Comparison of ENCODE assay signal across 13 mouse cellular contexts in genomic region chr2:27183734-27184133, GRCm38 (mm10). TPM values are rescaled to one million over a fixed set of nuclear protein-coding genes. Genes with fewer than 3 reads are reported as not detected.
DNase-seq lines count a peak whose midpoint lies in the region; ATAC-seq lines count a peak whose summit lies in the region.
"Had no signal": no experiment of that assay in that cellular context is flagged by ENCODE, and none has a peak within 500 bp of the region (broad histone marks: within the 10 kb centered on the region; RNA-seq: fewer than 3 reads in every experiment).

No protein-coding gene starts in this region.

- H3K9me3 ChIP-seq in hindbrain, embryonic 13.5 days, result no peaks in the 10 kb centered on the region
- no peaks in the 10 kb centered on the region for H3K9me3 ChIP-seq in hindbrain, embryonic 11.5 days (ENCODE audit: control insufficient read depth, low read length)
- H3K9me3 ChIP-seq in limb, embryonic 13.5 days, result no peaks in the 10 kb centered on the region
- H3K9me3 ChIP-seq in midbrain, embryonic 13.5 days, result no peaks in the 10 kb centered on the region
- H3K9me3 ChIP-seq: kidney, embryonic 15.5 days; limb, embryonic 12.5 days; midbrain, embryonic 12.5 days had no signal

- H3K36me3 ChIP-seq in hindbrain, embryonic 13.5 days, result no peaks in the 10 kb centered on the region
- H3K36me3 ChIP-seq in hindbrain, embryonic 11.5 days (ENCODE audit: control insufficient read depth, insufficient read depth, low read length), result no peaks in the 10 kb centered on the region
- H3K36me3 ChIP-seq in limb, embryonic 13.5 days, result no peaks in the 10 kb centered on the region
- no peaks in the 10 kb centered on the region for H3K36me3 ChIP-seq in midbrain, embryonic 13.5 days
- H3K36me3 ChIP-seq: kidney, embryonic 15.5 days; limb, embryonic 12.5 days; midbrain, embryonic 12.5 days had no signal

- 47% methylated on average over 12 of the region's 12 CpGs for WGBS in hindbrain, embryonic 13.5 days
- 61% methylated on average over 12 of the region's 12 CpGs for WGBS in hindbrain, embryonic 11.5 days
- WGBS in limb, embryonic 13.5 days, result 26% methylated on average over 12 of the region's 12 CpGs
- 84% methylated on average over 12 of the region's 12 CpGs for WGBS in midbrain, embryonic 13.5 days

- peak; percentile 80 for ATAC-seq in hindbrain, embryonic 13.5 days (ENCODE audit: low FRiP score)
- ATAC-seq in hindbrain, embryonic 11.5 days (ENCODE audit: low FRiP score), result no peak
- no peak for ATAC-seq in limb, embryonic 13.5 days (ENCODE audit: low FRiP score, low read depth)
- ATAC-seq in midbrain, embryonic 13.5 days, result no peak

- no peak for DNase-seq in hindbrain, embryonic 11.5 days (ENCODE audit: low spot score)
- peak; percentile 69 for DNase-seq in MN1 (ENCODE audit: low spot score)
- DNase-seq in embryo, embryonic 10 days (ENCODE audit: low spot score), result peak; percentile 65
- DNase-seq in testis, postnatal 14 days (ENCODE audit: low spot score), result no peak
- no peak for DNase-seq in right cerebral cortex, postnatal 10 days (ENCODE audit: low spot score in 2 of 2)
- DNase-seq: right cerebral cortex, postnatal 4 days; thymus, postnatal 4 days had no signal

- H3K9ac ChIP-seq in hindbrain, embryonic 13.5 days, result no peak overlapping the region
- H3K9ac ChIP-seq in hindbrain, embryonic 11.5 days (ENCODE audit: low read depth, low read length), result no peak overlapping the region
- 0 out of 2 replicates have a peak overlapping the region, but pooled peaks have one; percentile 25 for H3K9ac ChIP-seq in limb, embryonic 13.5 days
- no peak overlapping the region for H3K9ac ChIP-seq in midbrain, embryonic 13.5 days (replicated peaks)
- H3K9ac ChIP-seq: kidney, embryonic 15.5 days; limb, embryonic 12.5 days; midbrain, embryonic 12.5 days had no signal

- peak overlapping the region; percentile 44 for H3K27ac ChIP-seq in hindbrain, embryonic 13.5 days
- H3K27ac ChIP-seq in hindbrain, embryonic 11.5 days (ENCODE audit: low read depth, low read length), result no peak overlapping the region
- no peak overlapping the region; the same call in 1 of the 2 replicates for H3K27ac ChIP-seq in limb, embryonic 13.5 days
- H3K27ac ChIP-seq in midbrain, embryonic 13.5 days, result no peak overlapping the region
- H3K27ac ChIP-seq: kidney, embryonic 15.5 days; limb, embryonic 12.5 days; midbrain, embryonic 12.5 days had no signal

- no peak overlapping the region for H3K4me2 ChIP-seq in hindbrain, embryonic 13.5 days
- H3K4me2 ChIP-seq in hindbrain, embryonic 11.5 days (replicated peaks; ENCODE audit: low read depth, low read length), result no peak overlapping the region
- no peak overlapping the region for H3K4me2 ChIP-seq in limb, embryonic 13.5 days (replicated peaks)
- no peak overlapping the region for H3K4me2 ChIP-seq in midbrain, embryonic 13.5 days (replicated peaks)
- H3K4me2 ChIP-seq: kidney, embryonic 15.5 days; limb, embryonic 12.5 days; midbrain, embryonic 12.5 days had no signal

- no peaks in the 10 kb centered on the region for H3K27me3 ChIP-seq in hindbrain, embryonic 13.5 days
- H3K27me3 ChIP-seq in hindbrain, embryonic 11.5 days (ENCODE audit: control insufficient read depth, insufficient read depth, low read length), result no peaks in the 10 kb centered on the region
- H3K27me3 ChIP-seq in limb, embryonic 13.5 days, result no peaks in the 10 kb centered on the region
- no peaks in the 10 kb centered on the region for H3K27me3 ChIP-seq in midbrain, embryonic 13.5 days
- H3K27me3 ChIP-seq: kidney, embryonic 15.5 days; limb, embryonic 12.5 days; midbrain, embryonic 12.5 days had no signal

- H3K4me3 ChIP-seq in hindbrain, embryonic 13.5 days, result no peak overlapping the region
- H3K4me3 ChIP-seq in hindbrain, embryonic 11.5 days (ENCODE audit: low read depth, low read length), result no peak overlapping the region
- no peak overlapping the region for H3K4me3 ChIP-seq in limb, embryonic 13.5 days
- H3K4me3 ChIP-seq in midbrain, embryonic 13.5 days (replicated peaks), result no peak overlapping the region
- H3K4me3 ChIP-seq: kidney, embryonic 15.5 days; limb, embryonic 12.5 days; midbrain, embryonic 12.5 days had no signal

- peaks cover 11% of the 10 kb centered on the region for H3K4me1 ChIP-seq in hindbrain, embryonic 13.5 days (replicated peaks)
- no peaks in the 10 kb centered on the region for H3K4me1 ChIP-seq in hindbrain, embryonic 11.5 days (replicated peaks; ENCODE audit: control insufficient read depth, insufficient read depth, low read length)
- H3K4me1 ChIP-seq in limb, embryonic 13.5 days, result peaks cover 18% of the 10 kb centered on the region
- H3K4me1 ChIP-seq in midbrain, embryonic 13.5 days (replicated peaks), result no peaks in the 10 kb centered on the region
- H3K4me1 ChIP-seq: midbrain, embryonic 12.5 days had no signal

RNA-seq across cellular contexts. Expression of gene Dbh, which starts 18.7 kb away (rescaled TPM):
- polyA plus RNA-seq in hindbrain, embryonic 13.5 days (2015; fragmentation: Nextera tagmentation; extraction: Ambion mirVana), result 1.9 and 3.1 TPM in 2 replicates
- 2.4 and 2.6 TPM in 2 replicates for polyA plus RNA-seq in hindbrain, embryonic 11.5 days (2014; fragmentation: Nextera tagmentation; extraction: Ambion mirVana)
- polyA plus RNA-seq in limb, embryonic 13.5 days (2015; fragmentation: Nextera tagmentation; extraction: Ambion mirVana), result 1.2 and 1.3 TPM in 2 replicates
- polyA plus RNA-seq in midbrain, embryonic 13.5 days (2015; fragmentation: Nextera tagmentation; extraction: Ambion mirVana), result 0.19 and 0.82 TPM in 2 replicates

RNA-seq across cellular contexts. Expression of gene Fam163b, which starts 41.4 kb away (rescaled TPM):
- 2.5 and 2.9 TPM in 2 replicates for polyA plus RNA-seq in hindbrain, embryonic 13.5 days (2015; fragmentation: Nextera tagmentation; extraction: Ambion mirVana)
- polyA plus RNA-seq in hindbrain, embryonic 11.5 days (2014; fragmentation: Nextera tagmentation; extraction: Ambion mirVana), result 0.23 and 0.43 TPM in 2 replicates
- polyA plus RNA-seq in limb, embryonic 13.5 days (2015; fragmentation: Nextera tagmentation; extraction: Ambion mirVana), result 0.46 and 0.52 TPM in 2 replicates
- polyA plus RNA-seq in midbrain, embryonic 13.5 days (2015; fragmentation: Nextera tagmentation; extraction: Ambion mirVana), result 0.68 and 1.1 TPM in 2 replicates

Comparison
In these comparisons a context has a peak if more than half of its experiments do, and no peak if none do; other contexts are left out.
1. DNase-seq: peak in MN1 (single experiment) and embryo, embryonic 10 days (single experiment); none in hindbrain, embryonic 11.5 days (single experiment), testis, postnatal 14 days (single experiment) and right cerebral cortex, postnatal 10 days (0 of 2).